Mouse (Mus musculus) embryonic facial prominence, embryonic 13.5 days (tissue): ENCODE measurements around the gene Gm10521. TPM values are rescaled to one million over a fixed set of nuclear protein-coding genes. Genes with fewer than 3 reads are reported as not detected.

ENCODE experiments used
- ATAC-seq: fragments of 200-750 bp; cut with Nextera tagmentation; 2 replicates; pipeline ENCODE4 v1.8.0; 2017; ENCODE audit warnings: low read depth; ENCODE audit not compliant: insufficient number of reproducible peaks, insufficient read depth, low FRiP score, low TSS enrichment
- H3K27ac ChIP-seq: fragments of 300-500 bp; sonication (generic); 2 replicates; pipeline ENCODE4 v1.5.1; 2015; ENCODE audit warnings: moderate library complexity, mild to moderate bottlenecking, inconsistent platforms
- H3K27me3 ChIP-seq: fragments of 300-500 bp; sonication (generic); 2 replicates; pipeline ENCODE4 v1.6.1; 2015; ENCODE audit warnings: mild to moderate bottlenecking, inconsistent platforms
- H3K36me3 ChIP-seq: fragments of 300-500 bp; sonication (generic); 2 replicates; pipeline ENCODE4 v1.6.1; 2015; ENCODE audit warnings: mild to moderate bottlenecking, inconsistent platforms
- H3K4me1 ChIP-seq: fragments of 300-500 bp; sonication (generic); 2 replicates; pipeline ENCODE4 v1.6.1; 2015; ENCODE audit warnings: inconsistent platforms
- H3K4me2 ChIP-seq: fragments of 300-500 bp; sonication (generic); 2 replicates; pipeline ENCODE4 v1.6.1; 2015; ENCODE audit warnings: moderate library complexity, mild to moderate bottlenecking, inconsistent platforms
- H3K4me3 ChIP-seq: fragments of 300-500 bp; sonication (generic); 2 replicates; pipeline ENCODE4 v1.5.1; 2015; ENCODE audit warnings: mild to moderate bottlenecking, inconsistent platforms
- H3K9ac ChIP-seq: fragments of 300-500 bp; sonication (generic); 2 replicates; pipeline ENCODE4 v1.6.1; 2015; ENCODE audit warnings: mild to moderate bottlenecking, inconsistent platforms
- H3K9me3 ChIP-seq: fragments of 300-500 bp; sonication (generic); 2 replicates; pipeline ENCODE4 v1.6.1; 2016; ENCODE audit warnings: inconsistent platforms
- WGBS: fragments of 180-500 bp; shearing (Covaris S2); methylation state at CpG from one replicate; pipeline ENCODE4 v1.1.7; 2015; ENCODE audit warnings: mixed read lengths; 5-methylcytosine and 5-hydroxymethylcytosine counted together
- polyA plus RNA-seq: library from polyadenylated mRNA; unstranded; fragments of >200 nt; fragmentation: Nextera tagmentation; extraction: Ambion mirVana; gene quantifications from 2 replicates; pipeline ENCODE4 v1.2.1, GENCODE M21; 2015

Gm10521 gene
- polyA plus RNA-seq, 1 experiment from 2014 or later, result not detected

- H3K4me3 ChIP-seq, result no peak overlapping the region
- WGBS, result 85% methylated on average over 6 of the region's 6 CpGs
- H3K9me3 ChIP-seq, result no peaks in the 10 kb centered on the region
- no peak overlapping the region for H3K27ac ChIP-seq
- H3K9ac ChIP-seq, result no peak overlapping the region
- no peak for ATAC-seq
- no peaks in the 10 kb centered on the region for H3K4me1 ChIP-seq
- H3K36me3 ChIP-seq, result no peaks in the 10 kb centered on the region
- no peak overlapping the region for H3K4me2 ChIP-seq
- no peaks in the 10 kb centered on the region for H3K27me3 ChIP-seq
Observed at GRCm38 (mm10) chr1:171919901-171920510, 24.5 kb downstream of the Gm10521 start.

GRCm38 (mm10) chr1:171920989-171921621 is 25.6 kb downstream of the Gm10521 start:
- H3K27ac ChIP-seq, result no peak overlapping the region
- no peak for ATAC-seq
- 87% methylated on average over 9 of the region's 9 CpGs for WGBS

DNA sequence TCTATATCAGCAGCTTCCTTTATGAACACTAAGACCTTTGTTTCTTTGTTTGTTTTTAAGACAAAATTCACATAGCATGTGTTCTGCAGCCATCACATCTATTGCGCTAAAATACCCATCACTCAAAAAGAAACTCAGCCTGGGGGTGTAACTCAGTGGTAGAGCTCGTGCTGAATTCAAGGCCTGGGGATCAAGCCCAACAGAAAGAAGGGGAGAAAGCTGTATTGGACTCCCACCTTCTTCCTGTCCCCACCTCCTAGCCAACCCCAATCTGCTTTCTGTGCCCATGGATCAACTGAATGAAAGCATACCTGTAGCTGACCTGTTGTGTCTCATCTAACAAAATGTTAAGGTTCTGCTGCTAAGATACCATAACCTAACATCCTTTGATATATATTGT is 26.2 kb downstream of the Gm10521 start:
- no peaks in the 10 kb centered on the region for H3K36me3 ChIP-seq
- H3K27me3 ChIP-seq, result no peaks in the 10 kb centered on the region
- H3K4me2 ChIP-seq, result no peak overlapping the region
- H3K4me1 ChIP-seq, result no peaks in the 10 kb centered on the region
- H3K9ac ChIP-seq, result no peak overlapping the region
- H3K9me3 ChIP-seq, result no peaks in the 10 kb centered on the region
- ATAC-seq, result no peak
- H3K4me3 ChIP-seq, result no peak overlapping the region
- 37% methylated on average over 2 of the region's 2 CpGs for WGBS
- H3K27ac ChIP-seq, result no peak overlapping the region

More at GRCm38 (mm10) chr1:171920989-171921621, 25.6 kb downstream of the Gm10521 start:
- Histone ChIP-seq H3K9me3 (no peaks in the 10 kb centered on the region), H3K36me3 (no peaks in the 10 kb centered on the region), H3K4me1 (no peaks in the 10 kb centered on the region), H3K27me3 (no peaks in the 10 kb centered on the region), H3K4me2 (no peak overlapping the region), H3K9ac (no peak overlapping the region), H3K4me3 (no peak overlapping the region)

DNA sequence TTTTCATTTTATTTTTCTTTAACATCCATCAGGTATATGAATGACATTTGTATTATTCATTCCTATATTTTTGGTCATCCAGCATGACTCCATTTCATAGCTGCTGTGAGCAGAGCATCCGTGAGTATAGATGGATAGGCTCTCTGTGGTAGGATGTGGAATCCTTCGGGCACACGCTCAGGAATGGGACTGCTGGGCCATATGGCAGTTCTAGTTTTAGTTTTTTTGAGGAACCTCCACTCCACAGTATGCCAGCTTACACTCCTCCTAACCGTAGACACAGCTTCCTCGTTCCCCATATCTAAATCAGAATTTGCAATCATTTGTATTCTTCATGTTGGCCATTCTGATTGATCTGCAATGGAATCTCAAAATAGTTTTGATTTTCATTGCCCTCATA is 27.4 kb downstream of the Gm10521 start:
- Histone ChIP-seq H3K36me3 (no peaks in the 10 kb centered on the region), H3K4me3 (no peak overlapping the region), H3K27me3 (no peaks in the 10 kb centered on the region), H3K9ac (no peak overlapping the region), H3K27ac (no peak overlapping the region), H3K4me2 (no peak overlapping the region), H3K9me3 (no peaks in the 10 kb centered on the region), H3K4me1 (no peaks in the 10 kb centered on the region)
- ATAC-seq, result no peak
- 90% methylated on average over 5 of the region's 5 CpGs for WGBS

- 75% methylated on average over 3 of the region's 3 CpGs for WGBS
- H3K4me3 ChIP-seq, result no peak overlapping the region
- no peak overlapping the region for H3K9ac ChIP-seq
- no peak for ATAC-seq
- H3K4me1 ChIP-seq, result no peaks in the 10 kb centered on the region
- H3K9me3 ChIP-seq, result no peaks in the 10 kb centered on the region
- no peaks in the 10 kb centered on the region for H3K27me3 ChIP-seq
- no peak overlapping the region for H3K4me2 ChIP-seq
- H3K27ac ChIP-seq, result no peak overlapping the region
- H3K36me3 ChIP-seq, result no peaks in the 10 kb centered on the region
Observed at GRCm38 (mm10) chr1:171924900-171925299, 29.4 kb downstream of the Gm10521 start.

DNA sequence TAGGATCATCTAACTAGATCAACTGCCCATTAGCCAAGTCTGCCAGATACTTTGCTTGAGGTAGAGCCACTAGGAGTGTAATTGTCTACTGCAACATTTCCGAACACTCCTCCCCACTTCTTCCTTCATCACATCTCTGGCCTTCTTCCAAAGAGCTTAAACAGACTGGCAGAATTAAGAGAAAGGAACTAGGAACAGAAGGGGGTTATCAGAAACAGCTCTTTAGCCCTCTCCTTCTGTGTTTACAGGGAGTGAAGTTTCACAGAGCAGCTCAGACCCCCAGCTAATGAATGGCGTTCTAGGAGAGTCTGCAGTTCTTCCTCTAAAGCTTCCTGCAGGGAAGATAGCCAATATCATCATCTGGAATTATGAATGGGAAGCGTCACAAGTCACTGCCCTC is 38.4 kb downstream of the Gm10521 start:
- Histone ChIP-seq H3K4me3 (no peak overlapping the region), H3K4me2 (no peak overlapping the region), H3K9me3 (no peaks in the 10 kb centered on the region), H3K27ac (no peak overlapping the region), H3K36me3 (no peaks in the 10 kb centered on the region), H3K9ac (no peak overlapping the region), H3K4me1 (no peaks in the 10 kb centered on the region), H3K27me3 (no peaks in the 10 kb centered on the region)
- no peak for ATAC-seq
- WGBS, result 55% methylated on average over 3 of the region's 3 CpGs

DNA sequence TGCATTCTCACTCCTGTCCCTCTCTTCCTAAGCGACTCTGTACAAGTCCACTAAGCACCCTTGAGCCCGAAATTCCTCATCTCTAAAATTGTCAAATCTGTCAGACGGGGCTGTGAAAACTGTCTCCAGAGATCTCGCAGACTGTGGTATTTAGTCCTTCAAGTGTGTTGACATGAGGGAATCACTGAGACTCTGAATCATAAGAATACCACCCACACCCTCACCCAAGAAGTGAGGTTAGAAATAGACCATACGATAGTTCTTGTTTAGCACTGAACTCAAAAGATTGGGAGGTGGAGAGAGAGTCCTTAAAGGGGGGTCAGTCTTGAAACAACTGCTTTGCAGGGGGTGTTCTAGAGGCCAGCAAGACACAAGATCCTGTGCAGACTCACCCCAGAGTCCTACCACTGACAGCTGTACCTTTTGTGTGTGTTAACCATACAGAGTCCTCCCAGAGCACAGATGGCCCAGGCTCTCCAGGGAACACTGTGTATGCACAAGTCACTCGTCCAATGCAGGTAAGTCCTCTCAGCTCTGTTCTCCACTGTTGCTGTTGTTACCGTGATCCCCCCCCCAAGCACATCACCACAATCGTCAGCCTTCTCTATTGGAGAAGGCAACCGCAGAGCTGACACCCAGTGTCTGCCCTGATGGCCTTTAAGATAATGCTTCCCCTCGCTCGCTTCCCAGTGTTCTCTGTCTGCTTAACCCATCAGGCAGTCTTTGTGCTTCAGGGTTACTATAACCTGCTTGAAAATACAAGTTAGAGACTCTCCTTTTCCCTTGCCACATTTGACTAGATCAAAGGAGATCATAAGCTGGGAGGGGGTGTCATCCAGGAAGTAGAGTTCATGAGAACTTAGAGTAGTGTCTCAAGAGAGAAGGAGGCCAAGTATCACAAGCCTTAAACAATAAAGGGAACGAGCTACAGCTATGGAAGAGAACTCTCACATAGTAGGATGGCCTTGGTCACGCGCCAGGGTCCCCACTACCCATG is 43.8 kb downstream of the Gm10521 start:
- no peaks in the 10 kb centered on the region for H3K36me3 ChIP-seq

GRCm38 (mm10) chr1:171940626-171941025 is 45.2 kb downstream of the Gm10521 start:
- no peak overlapping the region for H3K9ac ChIP-seq
- H3K27me3 ChIP-seq, result no peaks in the 10 kb centered on the region
- no peaks in the 10 kb centered on the region for H3K36me3 ChIP-seq
- ATAC-seq, result no peak
- H3K4me2 ChIP-seq, result no peak overlapping the region
- no peaks in the 10 kb centered on the region for H3K4me1 ChIP-seq
- no peak overlapping the region for H3K27ac ChIP-seq
- H3K4me3 ChIP-seq, result no peak overlapping the region
- WGBS, result 77% methylated on average over 6 of the region's 6 CpGs
- H3K9me3 ChIP-seq, result no peaks in the 10 kb centered on the region

More for the DNA sequence above, 43.8 kb downstream of the Gm10521 start:
- 80% methylated on average over 14 of the region's 14 CpGs for WGBS
- H3K9me3 ChIP-seq, result no peaks in the 10 kb centered on the region
- no peaks in the 10 kb centered on the region for H3K4me1 ChIP-seq
- ATAC-seq, result no peak
- no peak overlapping the region for H3K27ac ChIP-seq
- no peak overlapping the region for H3K4me2 ChIP-seq
- H3K9ac ChIP-seq, result no peak overlapping the region
- H3K27me3 ChIP-seq, result no peaks in the 10 kb centered on the region
- no peak overlapping the region for H3K4me3 ChIP-seq

DNA sequence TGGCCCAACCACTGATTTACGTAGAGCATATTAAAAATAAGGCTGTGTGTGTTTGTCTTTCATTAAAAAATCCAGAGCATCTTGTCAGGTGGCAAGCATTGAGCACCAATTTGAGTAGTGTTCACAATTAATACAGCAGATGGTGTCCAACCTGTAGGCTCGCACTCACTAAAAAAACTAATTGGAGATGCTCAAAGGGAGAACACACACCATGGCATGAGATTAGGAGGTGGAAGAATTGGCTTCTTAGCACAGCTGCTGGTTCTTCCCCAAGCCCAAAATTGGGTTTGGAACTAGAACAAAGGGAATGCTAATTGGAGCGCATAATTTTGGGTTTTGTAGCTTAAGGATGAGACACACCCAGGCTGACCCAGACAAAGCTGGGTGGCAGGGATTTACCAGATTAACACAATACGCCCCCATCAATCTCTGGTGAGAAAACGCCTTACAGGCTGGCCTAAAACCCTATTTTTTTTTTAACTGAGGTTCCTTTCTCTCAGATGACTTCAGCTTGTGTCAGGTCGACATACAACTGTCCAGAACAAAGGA is 51.1 kb downstream of the Gm10521 start:
- Histone ChIP-seq H3K9ac (no peak overlapping the region), H3K36me3 (no peaks in the 10 kb centered on the region), H3K27me3 (no peaks in the 10 kb centered on the region), H3K9me3 (no peaks in the 10 kb centered on the region), H3K4me1 (no peaks in the 10 kb centered on the region), H3K27ac (no peak overlapping the region), H3K4me2 (no peak overlapping the region), H3K4me3 (no peak overlapping the region)
- ATAC-seq, result no peak
- 66% methylated on average over 6 of the region's 6 CpGs for WGBS
